ENCODE assay signal across 18 mouse cellular contexts in the genomic region with DNA sequence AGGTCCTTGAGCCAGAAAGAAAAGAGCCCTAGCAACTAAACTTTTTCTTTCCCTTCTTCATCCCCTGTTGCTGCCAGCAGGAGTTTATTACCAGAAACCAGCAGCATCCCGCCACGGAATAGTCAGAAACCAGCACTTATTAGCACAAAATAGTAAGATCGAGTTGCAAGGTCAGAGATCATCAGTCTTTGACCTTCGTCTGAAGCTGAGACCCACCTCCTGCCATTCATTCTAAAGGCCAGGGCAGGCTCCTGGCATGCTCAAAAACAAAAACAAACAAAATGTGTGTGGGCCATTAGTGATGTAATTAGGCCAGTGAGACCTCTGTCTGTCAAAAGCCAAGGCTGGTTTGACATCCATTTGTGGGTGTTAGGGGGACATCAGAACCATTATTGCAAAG.
"Had no signal": no experiment of that assay in that cellular context is flagged by ENCODE, and none has a peak within 500 bp of the region (broad histone marks: within the 10 kb centered on the region; RNA-seq: fewer than 3 reads in every experiment).

No protein-coding gene starts in this region.

- H3K9ac ChIP-seq: kidney, embryonic 15.5 days; liver, embryonic 13.5 days; lung, embryonic 14.5 days; midbrain, embryonic 12.5 days; midbrain, embryonic 15.5 days; neural tube, embryonic 12.5 days; neural tube, embryonic 15.5 days; stomach, embryonic 15.5 days had no signal

- H3K27ac ChIP-seq: kidney, embryonic 15.5 days; left cerebral cortex, adult 2 months; liver, embryonic 13.5 days; macrophage; midbrain, embryonic 12.5 days; midbrain, embryonic 15.5 days; neural tube, embryonic 12.5 days; neural tube, embryonic 15.5 days; stomach, embryonic 15.5 days had no signal

- H3K4me3 ChIP-seq: kidney, embryonic 15.5 days; left cerebral cortex, adult 2 months; liver, embryonic 13.5 days; midbrain, embryonic 12.5 days; midbrain, embryonic 15.5 days; neural tube, embryonic 12.5 days; neural tube, embryonic 15.5 days; stomach, embryonic 15.5 days had no signal

- H3K4me1 ChIP-seq: kidney, embryonic 15.5 days; liver, embryonic 13.5 days; midbrain, embryonic 12.5 days; midbrain, embryonic 15.5 days; neural tube, embryonic 12.5 days; neural tube, embryonic 15.5 days; stomach, embryonic 15.5 days had no signal

- H3K9me3 ChIP-seq: kidney, embryonic 15.5 days; liver, embryonic 13.5 days; midbrain, embryonic 12.5 days; midbrain, embryonic 15.5 days; neural tube, embryonic 12.5 days; neural tube, embryonic 15.5 days; stomach, embryonic 15.5 days had no signal

- DNase-seq: kidney, adult 8-10 months; kidney, postnatal 10 days; kidney, postnatal 36 days; layer of hippocampus, postnatal 36 days; liver, embryonic 13.5 days; lung, embryonic 14.5 days; right cerebral cortex, postnatal 25 days; spleen, adult 18-20 months; thymus, adult 18-20 months; thymus, postnatal 36 days had no signal
